Mouse (Mus musculus) CH12.LX (cell line): Measurements from ENCODE around the gene C730034F03Rik. TPM values are rescaled to one million over a fixed set of nuclear protein-coding genes. Genes with fewer than 3 reads are reported as not detected.
A peak's percentile ranks its signal among the peaks of the same experiment; 100 is the strongest.

Experiments
- DNase-seq: peaks from one replicate; pipeline ENCODE4 v3.0.0-alpha.2; 2013; ENCODE audit errors: extremely low read depth
- H3K27ac ChIP-seq: 2 replicates; pipeline ENCODE4 v1.5.1; 2012; ENCODE audit warnings: low read depth, mild to moderate bottlenecking, control low read depth, moderate library complexity; ENCODE audit not compliant: insufficient read depth
- H3K27me3 ChIP-seq: replicated peaks from 2 replicates; pipeline ENCODE3; 2012; ENCODE audit warnings: inconsistent platforms
- H3K36me3 ChIP-seq, 2 experiments: replicated peaks in 1 of 2; 2 replicates each; pipeline versions ENCODE3 to v1.6.1; 2012; ENCODE audit warnings: inconsistent platforms in 1 of 2, low read length in 1 of 2, mild to moderate bottlenecking in 1 of 2, mixed read lengths in 1 of 2, moderate library complexity in 1 of 2; ENCODE audit not compliant: control insufficient read depth in 1 of 2, insufficient read depth in 1 of 2
- H3K4me1 ChIP-seq, 2 experiments: 2 replicates each; pipeline ENCODE4 v1.6.1; 2012; ENCODE audit warnings: inconsistent platforms in 1 of 2, moderate library complexity in 1 of 2; ENCODE audit not compliant: insufficient read depth in 2 of 2, control insufficient read depth in 1 of 2
- H3K4me2 ChIP-seq: 2 replicates; pipeline ENCODE4 v1.6.1; 2012; ENCODE audit warnings: low read depth, mild to moderate bottlenecking, control low read depth; ENCODE audit not compliant: poor library complexity, insufficient read depth, severe bottlenecking
- H3K4me3 ChIP-seq, 3 experiments: fragments of 150-350 bp in 1 of 3; sonication (generic) in 1 of 3; replicated peaks in 1 of 3; 2 replicates each; pipeline versions ENCODE3 to v1.5.1; 2011 to 2012; ENCODE audit warnings: low read depth in 2 of 3, low read length in 2 of 3, mild to moderate bottlenecking in 2 of 3, moderate library complexity in 2 of 3, control low read depth in 1 of 3, improper control_type of control experiment in 1 of 3, inconsistent platforms in 1 of 3, mixed read lengths in 1 of 3; ENCODE audit not compliant: poor library complexity in 1 of 3
- H3K79me2 ChIP-seq: replicated peaks from 2 replicates; pipeline ENCODE4 v1.6.1; 2012; ENCODE audit warnings: mild to moderate bottlenecking, moderate library complexity; ENCODE audit not compliant: control insufficient read depth, poor library complexity, insufficient read depth, severe bottlenecking; ENCODE audit errors: extremely low read depth
- H3K9ac ChIP-seq: 2 replicates; pipeline ENCODE4 v1.6.1; 2012; ENCODE audit warnings: low read depth, mild to moderate bottlenecking, control low read depth, moderate library complexity; ENCODE audit not compliant: insufficient read depth
- H3K9me3 ChIP-seq: replicated peaks from 2 replicates; pipeline ENCODE3; 2012; ENCODE audit warnings: low read length, inconsistent platforms, mixed read lengths
- BHLHE40 ChIP-seq: IDR thresholded peaks from 2 replicates; pipeline ENCODE4 v1.6.1; 2011; ENCODE audit warnings: mild to moderate bottlenecking, low read depth, low read length, improper control_type of control experiment
- CHD1 ChIP-seq: IDR thresholded peaks from 2 replicates; pipeline ENCODE4 v1.6.1; 2012; ENCODE audit warnings: low read depth, low read length, improper control_type of control experiment, inconsistent platforms
- CHD2 ChIP-seq: IDR thresholded peaks from 2 replicates; pipeline ENCODE4 v1.6.1; 2011; ENCODE audit warnings: low read length, improper control_type of control experiment
- CTCF ChIP-seq, 2 experiments: IDR thresholded peaks in 1 of 2; conservative IDR thresholded peaks in 1 of 2; 2 replicates each; pipeline ENCODE4 v1.5.1; 2011 to 2012; ENCODE audit warnings: low read depth in 2 of 2, low read length in 2 of 2, improper control_type of control experiment in 1 of 2, inconsistent platforms in 1 of 2, mild to moderate bottlenecking in 1 of 2, moderate library complexity in 1 of 2
- E2F4 ChIP-seq: IDR thresholded peaks from 2 replicates; pipeline ENCODE4 v1.6.1; 2011; ENCODE audit warnings: low read depth, low read length, improper control_type of control experiment; ENCODE audit not compliant: insufficient replicate concordance
- ELF1 ChIP-seq: IDR thresholded peaks from 2 replicates; pipeline ENCODE4 v1.6.1; 2014; ENCODE audit warnings: low read depth, mild to moderate bottlenecking, inconsistent platforms, low read length, improper control_type of control experiment
- EP300 ChIP-seq: IDR thresholded peaks from 2 replicates; pipeline ENCODE4 v1.6.1; 2011; ENCODE audit warnings: low read length, improper control_type of control experiment
- ETS1 ChIP-seq: conservative IDR thresholded peaks from 2 replicates; pipeline ENCODE4 v1.6.1; 2012; ENCODE audit warnings: low read depth, mild to moderate bottlenecking, inconsistent platforms, low read length, improper control_type of control experiment, moderate library complexity
- GABPA ChIP-seq: IDR thresholded peaks from 2 replicates; pipeline ENCODE4 v1.6.1; 2012; ENCODE audit warnings: low read depth, low read length, improper control_type of control experiment, inconsistent platforms; ENCODE audit not compliant: insufficient replicate concordance
- IRF4 ChIP-seq: IDR thresholded peaks from 2 replicates; pipeline ENCODE4 v1.6.1; 2014; ENCODE audit warnings: low read depth, mild to moderate bottlenecking, inconsistent platforms, low read length, improper control_type of control experiment
- KAT2A ChIP-seq: IDR thresholded peaks from 2 replicates; pipeline ENCODE4 v1.6.1; 2012; ENCODE audit warnings: low read length, improper control_type of control experiment, inconsistent platforms; ENCODE audit not compliant: insufficient replicate concordance
- MAFK ChIP-seq: IDR thresholded peaks from 2 replicates; pipeline ENCODE4 v1.6.1; 2011; ENCODE audit warnings: low read length, improper control_type of control experiment; ENCODE audit not compliant: insufficient replicate concordance
- MAX ChIP-seq: IDR thresholded peaks from 2 replicates; pipeline ENCODE4 v1.6.1; 2011; ENCODE audit warnings: low read length, improper control_type of control experiment
- MEF2A ChIP-seq: IDR thresholded peaks from 2 replicates; pipeline ENCODE4 v1.6.1; 2014; ENCODE audit warnings: low read depth, mild to moderate bottlenecking, inconsistent platforms, low read length, improper control_type of control experiment, borderline replicate concordance
- MXI1 ChIP-seq: IDR thresholded peaks from 2 replicates; pipeline ENCODE4 v1.6.1; 2011; ENCODE audit warnings: mild to moderate bottlenecking, low read depth, low read length, improper control_type of control experiment
- MYC ChIP-seq: IDR thresholded peaks from 2 replicates; pipeline ENCODE4 v1.6.1; 2011; ENCODE audit warnings: low read depth, mild to moderate bottlenecking, improper control_type of control experiment, low read length
- NELFE ChIP-seq: IDR thresholded peaks from 2 replicates; pipeline ENCODE4 v1.6.1; 2011; ENCODE audit warnings: low read depth, low read length, improper control_type of control experiment
- PAX5 ChIP-seq: IDR thresholded peaks from 2 replicates; pipeline ENCODE4 v1.6.1; 2012; ENCODE audit warnings: low read length, inconsistent platforms, mixed read lengths
- POLR2A ChIP-seq: IDR thresholded peaks from 2 replicates; pipeline ENCODE4 v1.6.1; 2011; ENCODE audit warnings: low read depth, mild to moderate bottlenecking, improper control_type of control experiment, low read length
- POLR2AphosphoS2 ChIP-seq: IDR thresholded peaks from 2 replicates; pipeline ENCODE4 v1.6.1; 2011; ENCODE audit warnings: low read depth, low read length, improper control_type of control experiment
- RAD21 ChIP-seq: IDR thresholded peaks from 2 replicates; pipeline ENCODE4 v1.6.1; 2011; ENCODE audit warnings: low read depth, mild to moderate bottlenecking, low read length, improper control_type of control experiment, moderate library complexity
- RCOR1 ChIP-seq: conservative IDR thresholded peaks from 2 replicates; pipeline ENCODE4 v1.6.1; 2012; ENCODE audit warnings: low read depth, mild to moderate bottlenecking, inconsistent platforms, low read length, improper control_type of control experiment
- SIN3A ChIP-seq: IDR thresholded peaks from 2 replicates; pipeline ENCODE4 v1.6.1; 2012; ENCODE audit warnings: low read length, improper control_type of control experiment, inconsistent platforms
- SMC3 ChIP-seq: IDR thresholded peaks from 2 replicates; pipeline ENCODE4 v1.6.1; 2011; ENCODE audit warnings: low read depth, low read length, improper control_type of control experiment
- TBP ChIP-seq: conservative IDR thresholded peaks from 2 replicates; pipeline ENCODE4 v1.6.1; 2011; ENCODE audit warnings: low read depth, low read length, improper control_type of control experiment
- UBTF ChIP-seq: IDR thresholded peaks from 2 replicates; pipeline ENCODE4 v1.6.1; 2012; ENCODE audit warnings: low read depth, mild to moderate bottlenecking, inconsistent platforms, low read length, improper control_type of control experiment, moderate library complexity
- ZC3H11A ChIP-seq: IDR thresholded peaks from 2 replicates; pipeline ENCODE4 v1.6.1; 2012; ENCODE audit warnings: low read depth, mild to moderate bottlenecking, inconsistent platforms, low read length, improper control_type of control experiment
- ZKSCAN1 ChIP-seq: IDR thresholded peaks from 2 replicates; pipeline ENCODE4 v1.6.1; 2012; ENCODE audit warnings: low read depth, inconsistent platforms, low read length, improper control_type of control experiment, borderline replicate concordance
- dilution Hi-C: fragments of 300-500 bp; cut with MboI; formaldehyde crosslinking; loops from 2 replicates; pipeline ENCODE4 v1.14.3; 2020; ENCODE audit warnings: low sequenced_read_pairs; ENCODE audit not compliant: extremely low pct_unique_long_range_greater_than_20kb, extremely low pct_ligation_motif_present
- in situ Hi-C: fragments of 300-500 bp; cut with MboI; formaldehyde crosslinking; loops from 3 replicates; pipeline ENCODE4 v1.14.3; 2019; ENCODE audit warnings: low sequenced_read_pairs, low pct_ligation_motif_present, low pct_unique_long_range_greater_than_20kb, mixed read lengths
- polyA plus RNA-seq: library from polyadenylated mRNA; unstranded; fragments of >175 nt; gene quantifications from 2 replicates; pipeline ENCODE4 v1.2.1, GENCODE M21; 2012; ENCODE audit warnings: low read depth; ENCODE audit not compliant: insufficient read length
- total RNA-seq, 2 experiments: library from RNA; depleted of rRNA; stranded (reverse); fragments of 300-350 nt in 1 of 2; fragments of >200 nt in 1 of 2; gene quantifications; 2 replicates each; pipeline ENCODE4 v1.2.3; 2012 to 2014

Gene C730034F03Rik
- total and polyA plus RNA-seq, 3 experiments = 0.35 to 3.6 (median 1.1) TPM

GRCm38 (mm10) chr15:89462176-89462575 lies 32.8 kb downstream of the C730034F03Rik start:
- no peaks in the 10 kb centered on the region for H3K36me3 ChIP-seq
- TF ChIP-seq ZC3H11A (no peak), POLR2A (no peak), MYC (no peak), POLR2AphosphoS2 (no peak), GABPA (no peak), MXI1 (no peak), MAX (no peak), TBP (no peak), ETS1 (no peak), BHLHE40 (no peak), SIN3A (no peak), IRF4 (no peak), EP300 (no peak), PAX5 (no peak), CTCF (conservative IDR thresholded peaks at IDR 0.05 in 1 of 2, IDR thresholded peaks at IDR 0.05 in 1 of 2; ENCODE audit: low read depth in 2 of 2, low read length in 2 of 2) (no peak), KAT2A (no peak), RAD21 (no peak), ZKSCAN1 (no peak), ELF1 (no peak), MAFK (no peak)
- TF ChIP-seq, all 38 proteins: peak for 0
- Histone ChIP-seq H3K27ac (no peak overlapping the region), H3K4me1 (peaks cover 3 to 5% of the 10 kb centered on the region in 2 experiments), H3K9me3 (no peaks in the 10 kb centered on the region), H3K4me2 (no peak overlapping the region), H3K27me3 (peaks cover 66% of the 10 kb centered on the region), H3K79me2 (no peaks in the 10 kb centered on the region), H3K4me3 (no peak overlapping the region), H3K9ac (no peak overlapping the region)
- dilution Hi-C loops (no loop called here), in situ Hi-C loops (no loop called here)
- no peak for DNase-seq

GRCm38 (mm10) chr15:89463334-89464235 lies 34.2 kb downstream of the C730034F03Rik start:
- in situ Hi-C loops = no loop called here
- H3K9ac ChIP-seq = no peak overlapping the region
- peak; percentile 33 for DNase-seq
- TF ChIP-seq CTCF (conservative IDR thresholded peaks at IDR 0.05 in 1 of 2, IDR thresholded peaks at IDR 0.05 in 1 of 2; ENCODE audit: low read depth in 2 of 2, low read length in 2 of 2) = peak in 1 of 2 experiments; percentile 53; a peak in 2 of 4 replicates
- TF ChIP-seq NELFE = 0 out of 2 replicates have a peak, but pooled peaks have one; percentile 17
- no peak for TF ChIP-seq MEF2A
- no peak for TF ChIP-seq ELF1
- peak; percentile 69 for TF ChIP-seq POLR2A
- no peak for TF ChIP-seq PAX5
- no peak for TF ChIP-seq MXI1
- TF ChIP-seq IRF4 = no peak
- no peak for TF ChIP-seq RCOR1
- TF ChIP-seq SMC3 = peak; percentile 23
- TF ChIP-seq ETS1 = no peak
- no peak for TF ChIP-seq POLR2AphosphoS2
- TF ChIP-seq CHD2 = no peak
- no peak for TF ChIP-seq UBTF
- TF ChIP-seq GABPA = no peak
- no peak for TF ChIP-seq CHD1
- no peak for TF ChIP-seq SIN3A
- peak; percentile 38 for TF ChIP-seq RAD21
- no peak for TF ChIP-seq MAFK
- TF ChIP-seq BHLHE40 = no peak
- TF ChIP-seq KAT2A = no peak
- no peak for TF ChIP-seq ZKSCAN1
- TF ChIP-seq EP300 = no peak
- TF ChIP-seq E2F4 = no peak
- no peak for TF ChIP-seq MYC

More at GRCm38 (mm10) chr15:89463334-89464235, 34.2 kb downstream of the C730034F03Rik start:
- no peaks in the 10 kb centered on the region for H3K36me3 ChIP-seq
- dilution Hi-C loops = no loop called here
- H3K9me3 ChIP-seq = no peaks in the 10 kb centered on the region
- no peak overlapping the region for H3K4me2 ChIP-seq
- no peak overlapping the region for H3K4me3 ChIP-seq
- H3K79me2 ChIP-seq = no peaks in the 10 kb centered on the region
- peaks cover 55% of the 10 kb centered on the region for H3K27me3 ChIP-seq
- peaks cover 3 to 5% of the 10 kb centered on the region in 2 experiments for H3K4me1 ChIP-seq
- no peak overlapping the region for H3K27ac ChIP-seq
